Mouse (Mus musculus) forebrain, embryonic 11.5 days (tissue): ENCODE measurements at regions not wholly inside any gene's neighbourhood (a gene's known extent, or its start where the extent isn't known, plus 50 kb on each side); places are given as distances from the start of the nearest gene placed in this dataset.

ENCODE experiments used
- ATAC-seq: fragments of 200-750 bp; cut with Nextera tagmentation; replicated peaks from 2 replicates; pipeline ENCODE4 v1.8.0; 2017; ENCODE audit warnings: moderate TSS enrichment; ENCODE audit not compliant: low FRiP score
- DNase-seq: peaks from one replicate; pipeline ENCODE4 v3.0.0-alpha.2; 2017; ENCODE audit warnings: low spot score
- H3K27ac ChIP-seq: fragments of 300-500 bp; sonication (generic); 2 replicates; pipeline ENCODE4 v1.5.1; 2014; ENCODE audit warnings: low read depth, low read length
- H3K27me3 ChIP-seq: fragments of 300-500 bp; sonication (generic); 2 replicates; pipeline ENCODE4 v1.6.1; 2014; ENCODE audit warnings: mild to moderate bottlenecking, low read length, mixed read lengths; ENCODE audit not compliant: control insufficient read depth, insufficient read depth
- H3K36me3 ChIP-seq: fragments of 300-500 bp; sonication (generic); 2 replicates; pipeline ENCODE4 v1.6.1; 2014; ENCODE audit warnings: mild to moderate bottlenecking, low read length, moderate library complexity, mixed read lengths; ENCODE audit not compliant: control insufficient read depth, insufficient read depth
- H3K4me1 ChIP-seq: fragments of 300-500 bp; sonication (generic); replicated peaks from 2 replicates; pipeline ENCODE4 v1.6.1; 2014; ENCODE audit warnings: low read length, mixed read lengths; ENCODE audit not compliant: control insufficient read depth, insufficient read depth
- H3K4me2 ChIP-seq: fragments of 300-500 bp; sonication (generic); 2 replicates; pipeline ENCODE4 v1.6.1; 2014; ENCODE audit warnings: low read depth, mild to moderate bottlenecking, low read length, moderate library complexity, mixed read lengths; ENCODE audit not compliant: severe bottlenecking
- H3K4me3 ChIP-seq: fragments of 300-500 bp; sonication (generic); 2 replicates; pipeline ENCODE4 v1.5.1; 2014; ENCODE audit warnings: low read depth, low read length
- H3K9ac ChIP-seq: fragments of 300-500 bp; sonication (generic); 2 replicates; pipeline ENCODE4 v1.6.1; 2014; ENCODE audit warnings: low read length
- H3K9me3 ChIP-seq: fragments of 300-500 bp; sonication (generic); 2 replicates; pipeline ENCODE4 v1.6.1; 2016; ENCODE audit warnings: low read length, mixed read lengths; ENCODE audit not compliant: control insufficient read depth
- WGBS: fragments of 180-500 bp; shearing (Covaris S2); extraction: QIAGEN DNeasy Blood & Tissue Kit; methylation state at CpG from one replicate; pipeline ENCODE4 v1.1.7; 2014; 5-methylcytosine and 5-hydroxymethylcytosine counted together

GRCm38 (mm10) chr5:74943737-74944403 lies 100.7 kb downstream of the Chic2 start:
- no peaks in the 10 kb centered on the region for H3K36me3 ChIP-seq
- under 1% methylated on average over 23 of the region's 23 CpGs for WGBS
- no peaks in the 10 kb centered on the region for H3K9me3 ChIP-seq
- H3K27ac ChIP-seq: no peak overlapping the region
- peak overlapping the region; percentile 16; the same call in 1 of the 2 replicates for H3K4me3 ChIP-seq
- H3K9ac ChIP-seq: peak overlapping the region; percentile 41; the same call in 1 of the 2 replicates
- H3K4me2 ChIP-seq: peak overlapping the region; percentile 47
- ATAC-seq (peak; percentile 80), DNase-seq (peak; percentile 88)
- peaks cover 9% of the 10 kb centered on the region; the same call in 1 of the 2 replicates for H3K27me3 ChIP-seq
- no peaks in the 10 kb centered on the region; the same call in 1 of the 2 replicates for H3K4me1 ChIP-seq

GRCm38 (mm10) chr5:74941426-74941825 lies 103.1 kb downstream of the Chic2 start:
- Histone ChIP-seq H3K9ac (no peak overlapping the region), H3K4me1 (no peaks in the 10 kb centered on the region; the same call in 1 of the 2 replicates), H3K27me3 (peaks cover 9% of the 10 kb centered on the region; the same call in 1 of the 2 replicates), H3K4me3 (no peak overlapping the region), H3K27ac (no peak overlapping the region), H3K4me2 (no peak overlapping the region), H3K36me3 (no peaks in the 10 kb centered on the region), H3K9me3 (no peaks in the 10 kb centered on the region)
- ATAC-seq (0 out of 2 replicates have a peak, but pooled peaks have one; percentile 18), DNase-seq (peak; percentile 63)
- under 1% methylated on average over 13 of the region's 13 CpGs for WGBS

- H3K9me3 ChIP-seq: no peaks in the 10 kb centered on the region
- WGBS: 46% methylated on average over 7 of the region's 7 CpGs
- no peak for ATAC-seq
Measured at GRCm38 (mm10) chr5:74937416-74937940, 107.1 kb downstream of the Chic2 start.

GRCm38 (mm10) chr5:74936087-74936486 lies 108.5 kb downstream of the Chic2 start:
- Histone ChIP-seq H3K36me3 (no peaks in the 10 kb centered on the region), H3K4me3 (no peak overlapping the region), H3K27ac (no peak overlapping the region), H3K9me3 (no peaks in the 10 kb centered on the region), H3K4me1 (no peaks in the 10 kb centered on the region), H3K27me3 (no peaks in the 10 kb centered on the region), H3K9ac (no peak overlapping the region), H3K4me2 (no peak overlapping the region)
- WGBS: 87% methylated on average over 5 of the region's 5 CpGs
- ATAC-seq (no peak), DNase-seq (no peak)

More at GRCm38 (mm10) chr5:74937416-74937940, 107.1 kb downstream of the Chic2 start:
- Histone ChIP-seq H3K36me3 (no peaks in the 10 kb centered on the region), H3K4me2 (no peak overlapping the region), H3K4me1 (no peaks in the 10 kb centered on the region; the same call in 1 of the 2 replicates), H3K4me3 (no peak overlapping the region), H3K27ac (no peak overlapping the region), H3K9ac (no peak overlapping the region), H3K27me3 (peaks cover 1% of the 10 kb centered on the region; the same call in 1 of the 2 replicates)
- DNase-seq: no peak

GRCm38 (mm10) chr5:74935676-74936075 lies 108.9 kb downstream of the Chic2 start:
- Histone ChIP-seq H3K27me3 (no peaks in the 10 kb centered on the region), H3K4me3 (no peak overlapping the region), H3K9ac (no peak overlapping the region), H3K36me3 (no peaks in the 10 kb centered on the region), H3K27ac (no peak overlapping the region), H3K9me3 (no peaks in the 10 kb centered on the region), H3K4me1 (no peaks in the 10 kb centered on the region), H3K4me2 (no peak overlapping the region)
- WGBS: 86% methylated on average over 8 of the region's 8 CpGs
- ATAC-seq (no peak), DNase-seq (no peak)

GRCm38 (mm10) chr5:74933276-74933675 lies 111.3 kb downstream of the Chic2 start:
- WGBS: 89% methylated on average over 3 of the region's 3 CpGs

GRCm38 (mm10) chr5:74932206-74932605 lies 112.4 kb downstream of the Chic2 start:
- Histone ChIP-seq H3K27me3 (no peaks in the 10 kb centered on the region), H3K36me3 (no peaks in the 10 kb centered on the region), H3K4me3 (no peak overlapping the region), H3K4me1 (no peaks in the 10 kb centered on the region), H3K9me3 (no peaks in the 10 kb centered on the region), H3K27ac (no peak overlapping the region), H3K9ac (no peak overlapping the region), H3K4me2 (no peak overlapping the region)
- ATAC-seq (no peak), DNase-seq (no peak)
- 91% methylated on average over 13 of the region's 13 CpGs for WGBS

More at GRCm38 (mm10) chr5:74933276-74933675, 111.3 kb downstream of the Chic2 start:
- Histone ChIP-seq H3K27me3 (no peaks in the 10 kb centered on the region), H3K36me3 (no peaks in the 10 kb centered on the region), H3K4me2 (no peak overlapping the region), H3K27ac (no peak overlapping the region), H3K4me3 (no peak overlapping the region), H3K4me1 (no peaks in the 10 kb centered on the region), H3K9me3 (no peaks in the 10 kb centered on the region), H3K9ac (no peak overlapping the region)
- no peak for ATAC-seq
- no peak for DNase-seq

GRCm38 (mm10) chr5:74931765-74932164 lies 112.8 kb downstream of the Chic2 start:
- Histone ChIP-seq H3K27me3 (no peaks in the 10 kb centered on the region), H3K9ac (no peak overlapping the region), H3K27ac (no peak overlapping the region), H3K9me3 (no peaks in the 10 kb centered on the region), H3K4me3 (no peak overlapping the region), H3K4me1 (no peaks in the 10 kb centered on the region), H3K36me3 (no peaks in the 10 kb centered on the region), H3K4me2 (no peak overlapping the region)
- WGBS: 86% methylated on average over 12 of the region's 12 CpGs
- no peak for DNase-seq
- no peak for ATAC-seq
